Mouse (Mus musculus): Measurements from ENCODE around the gene Cdc20.

DNA sequence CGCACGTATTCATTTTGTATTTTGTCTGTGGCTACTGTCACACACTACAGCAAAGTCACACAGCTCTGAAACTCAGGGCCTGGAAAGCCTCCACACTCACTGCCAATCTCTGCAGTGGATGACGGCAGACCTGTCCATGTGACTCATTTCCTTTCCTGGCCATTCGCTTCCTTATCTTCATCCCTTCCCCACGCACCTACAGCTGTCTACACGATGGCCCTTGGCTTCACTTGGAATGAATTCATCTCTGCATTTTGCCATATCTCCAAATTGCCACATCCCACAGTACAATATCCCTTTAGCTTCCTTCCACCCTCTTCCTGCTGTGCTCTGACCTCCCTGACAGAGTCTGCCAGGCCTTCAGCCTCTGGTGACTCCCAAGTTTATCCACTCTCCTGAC, 42.6 kb downstream of the Cdc20 start:
- no peak for TF ChIP-seq CTCF (IDR thresholded peaks at IDR 0.05; ENCODE audit: extremely low read depth, insufficient read depth, low read length)
- TF ChIP-seq POLR2A (IDR thresholded peaks at IDR 0.05; ENCODE audit: extremely low read depth, insufficient read depth, low read length): no peak
